Mouse (Mus musculus) intestine, postnatal 0 days (tissue): Measurements from ENCODE around the gene Lce1b. TPM values are rescaled to one million over a fixed set of nuclear protein-coding genes. Genes with fewer than 3 reads are reported as not detected.
"Not testable (repeated sequence)": the region's sequence is repeated elsewhere in the genome, so short reads cannot be mapped to it uniquely, and the experiment has no call there.

ENCODE experiments used
- ATAC-seq: fragments of 200-750 bp; cut with Nextera tagmentation; 2 replicates; pipeline ENCODE4 v1.8.0; 2017; ENCODE audit warnings: mild to moderate bottlenecking, moderate TSS enrichment, moderate library complexity
- H3K27ac ChIP-seq: fragments of 300-500 bp; sonication (generic); 2 replicates; pipeline ENCODE4 v1.5.1; 2014; ENCODE audit warnings: mild to moderate bottlenecking, low read depth, low read length, moderate library complexity
- H3K27me3 ChIP-seq: fragments of 300-500 bp; sonication (generic); replicated peaks from 2 replicates; pipeline ENCODE4 v1.6.1; 2014; ENCODE audit warnings: low read length, mixed read lengths; ENCODE audit not compliant: control insufficient read depth, insufficient read depth
- H3K36me3 ChIP-seq: fragments of 300-500 bp; sonication (generic); 2 replicates; pipeline ENCODE4 v1.6.1; 2014; ENCODE audit warnings: mild to moderate bottlenecking, moderate library complexity; ENCODE audit not compliant: control insufficient read depth, insufficient read depth
- H3K4me1 ChIP-seq: fragments of 300-500 bp; sonication (generic); replicated peaks from 2 replicates; pipeline ENCODE4 v1.6.1; 2014; ENCODE audit warnings: antibody characterized with exemption, low read length, mixed read lengths; ENCODE audit not compliant: control insufficient read depth, insufficient read depth
- H3K4me2 ChIP-seq: fragments of 300-500 bp; sonication (generic); replicated peaks from 2 replicates; pipeline ENCODE4 v1.6.1; 2014; ENCODE audit warnings: low read depth, mild to moderate bottlenecking, moderate library complexity
- H3K4me3 ChIP-seq: fragments of 300-500 bp; sonication (generic); 2 replicates; pipeline ENCODE4 v1.5.1; 2014; ENCODE audit warnings: low read depth, low read length
- H3K9ac ChIP-seq: fragments of 300-500 bp; sonication (generic); 2 replicates; pipeline ENCODE4 v1.6.1; 2014; ENCODE audit warnings: mild to moderate bottlenecking, low read depth, low read length
- H3K9me3 ChIP-seq: fragments of 300-500 bp; sonication (generic); 2 replicates; pipeline ENCODE4 v1.6.1; 2016; ENCODE audit warnings: mixed run types; ENCODE audit not compliant: control insufficient read depth
- CTCF ChIP-seq: sonication (generic); IDR thresholded peaks from 2 replicates; pipeline ENCODE4 v1.5.1; 2016; ENCODE audit warnings: low read depth, mild to moderate bottlenecking, control low read depth, antibody characterized with exemption, moderate library complexity
- WGBS: fragments of 180-500 bp; shearing (Covaris S2); extraction: QIAGEN DNeasy Blood & Tissue Kit; methylation state at CpG from one replicate; pipeline ENCODE4 v1.1.7; 2014; 5-methylcytosine and 5-hydroxymethylcytosine counted together
- polyA plus RNA-seq: library from polyadenylated mRNA; unstranded; fragments of >200 nt; fragmentation: Nextera tagmentation; extraction: Ambion mirVana; gene quantifications from 2 replicates; pipeline ENCODE4 v1.2.1, GENCODE M21; 2015

Gene Lce1b
- polyA plus RNA-seq, result not detected in 2 replicates

- no peaks in the 10 kb centered on the region for H3K27me3 ChIP-seq
- H3K9me3 ChIP-seq, result no peaks in the 10 kb centered on the region
- H3K4me3 ChIP-seq, result no peak within 1 kb of the TSS
- no peaks in the 10 kb centered on the region for H3K4me1 ChIP-seq
- no peak for TF ChIP-seq CTCF
- H3K27ac ChIP-seq, result no peak within 1 kb of the TSS
- H3K4me2 ChIP-seq, result no peak within 1 kb of the TSS
- ATAC-seq, result no peak
- H3K36me3 ChIP-seq, result no peaks in the 10 kb centered on the region
- no peak within 1 kb of the TSS for H3K9ac ChIP-seq
These were observed at the start of gene Lce1b for GRCm38 (mm10) chr3:92656826-92657225. Gene Lce1b (minus strand): TSS chr3:92656926.

- no peak for ATAC-seq
- H3K4me3 ChIP-seq, result no peak overlapping the region
- TF ChIP-seq CTCF, result no peak
- 29% methylated on average over 1 of the region's 1 CpGs for WGBS
- H3K27me3 ChIP-seq, result no peaks in the 10 kb centered on the region
- no peaks in the 10 kb centered on the region for H3K9me3 ChIP-seq
- H3K4me1 ChIP-seq, result no peaks in the 10 kb centered on the region
- H3K4me2 ChIP-seq, result no peak overlapping the region
- no peak overlapping the region for H3K27ac ChIP-seq
- H3K36me3 ChIP-seq, result no peaks in the 10 kb centered on the region
- H3K9ac ChIP-seq, result no peak overlapping the region
These were observed 37.9 kb upstream of the Lce1b start for GRCm38 (mm10) chr3:92694613-92695012.

- TF ChIP-seq CTCF, result no peak
- Histone ChIP-seq H3K4me2 (no peak overlapping the region), H3K4me1 (no peaks in the 10 kb centered on the region), H3K9me3 (no peaks in the 10 kb centered on the region), H3K27me3 (no peaks in the 10 kb centered on the region), H3K9ac (no peak overlapping the region), H3K4me3 (no peak overlapping the region), H3K27ac (no peak overlapping the region), H3K36me3 (no peaks in the 10 kb centered on the region)
- no peak for ATAC-seq
These were observed 35.0 kb upstream of the Lce1b start for GRCm38 (mm10) chr3:92691688-92692087.

- H3K9ac ChIP-seq, H3K4me2 ChIP-seq, H3K4me3 ChIP-seq, H3K4me1 ChIP-seq, H3K27ac ChIP-seq, ATAC-seq, H3K27me3 ChIP-seq, H3K9me3 ChIP-seq, H3K36me3 ChIP-seq: not testable (repeated sequence)
- 65% methylated on average over 16 of the region's 16 CpGs for WGBS
These were observed 32.4 kb upstream of the Lce1b start for GRCm38 (mm10) chr3:92689154-92689553.

GRCm38 (mm10) chr3:92687110-92687509 is 30.4 kb upstream of the Lce1b start, which contains the start of gene Lce1d:
Gene Lce1d (minus strand): TSS chr3:92687210.
- H3K27ac ChIP-seq, result no peak within 1 kb of the TSS
- H3K4me3 ChIP-seq, result no peak within 1 kb of the TSS
- no peaks in the 10 kb centered on the region for H3K9me3 ChIP-seq
- no peak within 1 kb of the TSS for H3K9ac ChIP-seq
- no peak for TF ChIP-seq CTCF
- no peaks in the 10 kb centered on the region for H3K27me3 ChIP-seq
- no peaks in the 10 kb centered on the region for H3K36me3 ChIP-seq
- WGBS, result 48% methylated on average over 2 of the region's 2 CpGs
- no peak within 1 kb of the TSS for H3K4me2 ChIP-seq
- H3K4me1 ChIP-seq, result no peaks in the 10 kb centered on the region
- ATAC-seq, result no peak

- Histone ChIP-seq H3K9me3 (no peaks in the 10 kb centered on the region), H3K4me2 (no peak within 1 kb of the TSS), H3K9ac (no peak within 1 kb of the TSS), H3K27ac (no peak within 1 kb of the TSS), H3K4me1 (no peaks in the 10 kb centered on the region), H3K36me3 (no peaks in the 10 kb centered on the region), H3K27me3 (no peaks in the 10 kb centered on the region), H3K4me3 (no peak within 1 kb of the TSS)
- ATAC-seq, result no peak
- TF ChIP-seq CTCF, result no peak
- WGBS, result 90% methylated on average over 4 of the region's 4 CpGs
These were observed 22.2 kb upstream of the Lce1b start, which contains the start of gene Lce1c for GRCm38 (mm10) chr3:92678947-92679346. Gene Lce1c (plus strand): TSS chr3:92679247.

GRCm38 (mm10) chr3:92670215-92670614 is 13.5 kb upstream of the Lce1b start, which contains the start of gene Lce1a2:
Gene Lce1a2 (minus strand): TSS chr3:92670315.
- H3K9ac ChIP-seq, result no peak within 1 kb of the TSS

More at GRCm38 (mm10) chr3:92670215-92670614, 13.5 kb upstream of the Lce1b start, which contains the start of gene Lce1a2:
- H3K27ac ChIP-seq, result no peak within 1 kb of the TSS
- no peaks in the 10 kb centered on the region for H3K36me3 ChIP-seq
- no peaks in the 10 kb centered on the region for H3K9me3 ChIP-seq
- no peaks in the 10 kb centered on the region for H3K27me3 ChIP-seq
- no peak for ATAC-seq
- no peaks in the 10 kb centered on the region for H3K4me1 ChIP-seq
- no peak within 1 kb of the TSS for H3K4me2 ChIP-seq
- TF ChIP-seq CTCF, result no peak
- no peak within 1 kb of the TSS for H3K4me3 ChIP-seq
